Mouse (Mus musculus): ENCODE results near the gene Ctsz. TPM values are rescaled to one million over a fixed set of nuclear protein-coding genes. Genes with fewer than 3 reads are reported as not detected.

Ctsz gene
- polyA plus RNA-seq, 1 experiment from 2014 or later = 89.2 TPM

Other genes starting within 250 kb of the Ctsz start
- 1,415 and 1,424 TPM in 2 replicates for gene Gnas, start 154.7 kb downstream of the Ctsz start, polyA plus RNA-seq (2016; fragmentation: Nextera tagmentation; extraction: Ambion mirVana)
- 7.4 and 8.8 TPM in 2 replicates for gene Gm20721, start 92.3 kb downstream of the Ctsz start, polyA plus RNA-seq (2016; fragmentation: Nextera tagmentation; extraction: Ambion mirVana)
- gene Nelfcd, start 23.2 kb downstream of the Ctsz start, polyA plus RNA-seq (2016; fragmentation: Nextera tagmentation; extraction: Ambion mirVana) = 151 and 158 TPM in 2 replicates
- 2.7 and 3.0 TPM in 2 replicates for gene Tubb1, start 11.7 kb upstream of the Ctsz start, polyA plus RNA-seq (2016; fragmentation: Nextera tagmentation; extraction: Ambion mirVana)
- gene Atp5e, start 25.1 kb upstream of the Ctsz start, polyA plus RNA-seq (2016; fragmentation: Nextera tagmentation; extraction: Ambion mirVana) = 754 and 756 TPM in 2 replicates
- 102 TPM in 2 replicates for gene Prelid3b, start 34.0 kb upstream of the Ctsz start, polyA plus RNA-seq (2016; fragmentation: Nextera tagmentation; extraction: Ambion mirVana)
- gene Zfp831, start 204.5 kb upstream of the Ctsz start, polyA plus RNA-seq (2016; fragmentation: Nextera tagmentation; extraction: Ambion mirVana) = 0.01 TPM in 1 of 2 replicates, not detected in the other

All from midbrain, embryonic 12.5 days (tissue).